Mouse (Mus musculus): Measurements from ENCODE around the gene Sit1.

Sit1 gene

GRCm38 (mm10) chr4:43466872-43467271 is 16.7 kb downstream of the Sit1 start:
- DNase-seq = no peak

GRCm38 (mm10) chr4:43465935-43466334 is 17.6 kb downstream of the Sit1 start:
- no peak for DNase-seq

GRCm38 (mm10) chr4:43463102-43463501 is 20.4 kb downstream of the Sit1 start:
- no peak for DNase-seq

- DNase-seq = no peak
Observed at GRCm38 (mm10) chr4:43457124-43457523, 26.4 kb downstream of the Sit1 start.

- DNase-seq = no peak
Observed at GRCm38 (mm10) chr4:43456470-43456869, 27.1 kb downstream of the Sit1 start.

GRCm38 (mm10) chr4:43454041-43454836 is 29.3 kb downstream of the Sit1 start, which contains the start of gene Cd72:
Cd72 (minus strand) TSS chr4:43454628.
- no peak for DNase-seq

GRCm38 (mm10) chr4:43453413-43453812 is 30.1 kb downstream of the Sit1 start:
- no peak for DNase-seq

GRCm38 (mm10) chr4:43452315-43452714 is 31.2 kb downstream of the Sit1 start:
- no peak for DNase-seq

- no peak for DNase-seq
Observed at GRCm38 (mm10) chr4:43448554-43448953, 35.0 kb downstream of the Sit1 start.

- no peak for DNase-seq
Observed at GRCm38 (mm10) chr4:43447251-43447650, 36.3 kb downstream of the Sit1 start.

GRCm38 (mm10) chr4:43443511-43443910 is 40.0 kb downstream of the Sit1 start:
- DNase-seq = no peak

- DNase-seq = peak; percentile 64
Observed at GRCm38 (mm10) chr4:43442456-43443361, 40.8 kb downstream of the Sit1 start.

GRCm38 (mm10) chr4:43442044-43442443 is 41.5 kb downstream of the Sit1 start:
- DNase-seq = peak; percentile 98

- no peak for DNase-seq
Observed at GRCm38 (mm10) chr4:43441639-43442038, 41.9 kb downstream of the Sit1 start, which contains the start of gene Tesk1. Tesk1 (plus strand) TSS chr4:43441939.

GRCm38 (mm10) chr4:43432832-43433231 is 50.7 kb downstream of the Sit1 start:
- DNase-seq = no peak
